Mouse (Mus musculus) urinary bladder, adult 2 months (tissue): Measurements from ENCODE around the gene Sult1a1. TPM values are rescaled to one million over a fixed set of nuclear protein-coding genes. Genes with fewer than 3 reads are reported as not detected.

Experiments used
- DNase-seq: peaks from one replicate; pipeline ENCODE4 v3.0.0; 2022; ENCODE audit warnings: low spot score
- polyA plus RNA-seq: library from polyadenylated mRNA; depleted of rRNA; stranded (reverse); fragments of >200 nt; gene quantifications from 2 replicates; pipeline ENCODE4 v1.2.3, GENCODE M21; 2012; rRNA removed

Sult1a1 gene
- polyA plus RNA-seq, 1 experiment = 28.5 TPM

GRCm38 (mm10) chr7:126624774-126625173, 51.5 kb downstream of the Sult1a1 start:
- DNase-seq = no peak

- DNase-seq = no peak
Observed at GRCm38 (mm10) chr7:126623381-126623780, 52.9 kb downstream of the Sult1a1 start.

Other genes with a start within 250 kb of the Sult1a1 start
- 34.8 and 47.5 TPM in 2 replicates for gene Rabep2, start 247.7 kb downstream of the Sult1a1 start, polyA plus RNA-seq
- gene Atp2a1, start 213.3 kb downstream of the Sult1a1 start, polyA plus RNA-seq = 0.22 and 0.57 TPM in 2 replicates
- 49.2 and 52.0 TPM in 2 replicates for gene Sh2b1, start 201.0 kb downstream of the Sult1a1 start, polyA plus RNA-seq
- gene Tufm, start 189.1 kb downstream of the Sult1a1 start, polyA plus RNA-seq = 76.6 and 83.6 TPM in 2 replicates
- 59.3 and 76.0 TPM in 2 replicates for gene Atxn2l, start 173.0 kb downstream of the Sult1a1 start, polyA plus RNA-seq
- 85.5 and 109 TPM in 2 replicates for gene Eif3c, start 110.0 kb downstream of the Sult1a1 start, polyA plus RNA-seq
- gene Apobr, start 91.5 kb downstream of the Sult1a1 start, polyA plus RNA-seq = 2.1 and 3.0 TPM in 2 replicates
- gene Cln3, start 90.6 kb downstream of the Sult1a1 start, polyA plus RNA-seq = 48.1 and 53.3 TPM in 2 replicates
- 0.18 and 0.22 TPM in 2 replicates for gene Il27, start 81.5 kb downstream of the Sult1a1 start, polyA plus RNA-seq
- 67.1 and 82.3 TPM in 2 replicates for gene Nupr1, start 45.6 kb downstream of the Sult1a1 start, polyA plus RNA-seq
- gene Sgf29, start 27.1 kb downstream of the Sult1a1 start, polyA plus RNA-seq = 24.5 and 27.7 TPM in 2 replicates
- gene Bola2, start 19.0 kb upstream of the Sult1a1 start, polyA plus RNA-seq = 32.6 and 37.6 TPM in 2 replicates
- 19.3 and 22.5 TPM in 2 replicates for gene Slx1b, start 19.4 kb upstream of the Sult1a1 start, polyA plus RNA-seq
- gene Coro1a, start 31.4 kb upstream of the Sult1a1 start, polyA plus RNA-seq = 34.8 and 39.4 TPM in 2 replicates
- gene Mapk3, start 83.2 kb upstream of the Sult1a1 start, polyA plus RNA-seq = 214 TPM in 2 replicates
- gene Gdpd3, start 89.9 kb upstream of the Sult1a1 start, polyA plus RNA-seq = 15.7 and 28.5 TPM in 2 replicates
- gene Ypel3, start 100.5 kb upstream of the Sult1a1 start, polyA plus RNA-seq = 188 and 213 TPM in 2 replicates
- gene Tbx6, start 105.1 kb upstream of the Sult1a1 start, polyA plus RNA-seq = 1.3 and 1.4 TPM in 2 replicates
- 106 and 121 TPM in 2 replicates for gene Ppp4c, start 116.1 kb upstream of the Sult1a1 start, polyA plus RNA-seq
- 2.4 and 2.9 TPM in 2 replicates for gene Fam57b, start 121.2 kb upstream of the Sult1a1 start, polyA plus RNA-seq
- gene 4930451I11Rik, start 155.2 kb upstream of the Sult1a1 start, polyA plus RNA-seq = not detected in 2 replicates
- not detected in 2 replicates for gene Doc2a, start 171.0 kb upstream of the Sult1a1 start, polyA plus RNA-seq
- 18.0 and 21.0 TPM in 2 replicates for gene Hirip3, start 185.5 kb upstream of the Sult1a1 start, polyA plus RNA-seq
- 42.3 and 46.0 TPM in 2 replicates for gene Ino80e, start 185.9 kb upstream of the Sult1a1 start, polyA plus RNA-seq
- 55.8 and 65.4 TPM in 2 replicates for gene Taok2, start 208.3 kb upstream of the Sult1a1 start, polyA plus RNA-seq
- gene Tmem219, start 246.5 kb upstream of the Sult1a1 start, polyA plus RNA-seq = 41.3 and 46.0 TPM in 2 replicates